Mouse (Mus musculus): ENCODE measurements around the gene Poc1b. TPM values are rescaled to one million over a fixed set of nuclear protein-coding genes. Genes with fewer than 3 reads are reported as not detected.

The Poc1b gene
- polyA plus RNA-seq, 1 experiment from 2014 or later, result 15.8 TPM

DNA sequence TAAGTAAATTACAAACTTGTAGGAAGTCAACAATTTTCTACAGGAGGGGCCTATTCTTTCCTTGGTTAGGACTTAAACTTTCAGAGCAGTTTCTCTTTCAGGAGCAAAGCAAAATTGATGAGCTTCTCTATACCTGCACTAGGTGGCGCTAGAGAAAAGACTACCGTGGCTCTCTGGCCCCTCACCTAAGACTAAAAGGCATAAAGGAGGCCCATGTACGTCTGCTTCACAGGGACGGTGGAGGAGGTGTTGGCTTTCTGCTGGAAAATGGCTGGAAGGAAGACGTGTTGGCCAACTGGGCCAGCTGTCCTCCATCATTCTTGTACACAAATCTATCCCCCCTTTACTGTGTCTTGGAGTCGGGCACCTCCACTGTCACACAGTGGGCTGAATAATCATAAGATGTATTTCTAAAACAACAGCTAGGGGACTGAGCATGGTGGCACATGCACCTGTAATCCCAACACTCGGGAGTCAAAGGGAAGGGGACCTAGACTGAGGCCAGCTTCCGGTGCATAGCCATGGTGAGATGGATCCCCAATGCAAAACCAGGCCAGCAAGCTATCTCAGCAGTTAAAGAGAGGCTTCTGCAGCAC lies 55.2 kb downstream of the Poc1b start:
- no peak overlapping the region for H3K4me2 ChIP-seq (ENCODE audit: low read length)
- ATAC-seq (replicated peaks; ENCODE audit: low FRiP score, low read depth) (no peak; the same call in 1 of the 2 replicates), DNase-seq (ENCODE audit: low spot score) (peak; percentile 82)
- TF ChIP-seq CTCF (IDR thresholded peaks at IDR 0.05; ENCODE audit: low read depth), result peak; percentile 80
- H3K36me3 ChIP-seq (ENCODE audit: insufficient read depth, low read length), result no peaks in the 10 kb centered on the region
- H3K4me3 ChIP-seq (replicated peaks; ENCODE audit: low read depth, low read length), result no peak overlapping the region
- H3K9ac ChIP-seq (ENCODE audit: low read depth, low read length), result no peak overlapping the region
- no peak overlapping the region for H3K27ac ChIP-seq
- 40% methylated on average over 8 of the region's 8 CpGs for WGBS
- no peaks in the 10 kb centered on the region for H3K27me3 ChIP-seq (ENCODE audit: insufficient read depth, low read length)
- H3K9me3 ChIP-seq (replicated peaks; ENCODE audit: low read length), result no peaks in the 10 kb centered on the region
- peaks cover 8% of the 10 kb centered on the region; the same call in 1 of the 2 replicates for H3K4me1 ChIP-seq (replicated peaks; ENCODE audit: insufficient read depth, low read length)

- no peaks in the 10 kb centered on the region for H3K36me3 ChIP-seq (ENCODE audit: insufficient read depth, low read length)
- no peak overlapping the region for H3K4me3 ChIP-seq (replicated peaks; ENCODE audit: low read depth, low read length)
- H3K4me2 ChIP-seq (ENCODE audit: low read length), result no peak overlapping the region
- H3K9ac ChIP-seq (ENCODE audit: low read depth, low read length), result no peak overlapping the region
- no peak overlapping the region for H3K27ac ChIP-seq
- DNase-seq (ENCODE audit: low spot score) (no peak), ATAC-seq (replicated peaks; ENCODE audit: low FRiP score, low read depth) (no peak)
- 79% methylated on average over 5 of the region's 5 CpGs for WGBS
- H3K9me3 ChIP-seq (replicated peaks; ENCODE audit: low read length), result no peaks in the 10 kb centered on the region
- H3K27me3 ChIP-seq (ENCODE audit: insufficient read depth, low read length), result no peaks in the 10 kb centered on the region
- TF ChIP-seq CTCF (IDR thresholded peaks at IDR 0.05; ENCODE audit: low read depth), result no peak
- H3K4me1 ChIP-seq (replicated peaks; ENCODE audit: insufficient read depth, low read length), result peaks cover 8% of the 10 kb centered on the region; the same call in 1 of the 2 replicates
Measured at GRCm38 (mm10) chr10:99163002-99163401, 56.2 kb downstream of the Poc1b start.

DNA sequence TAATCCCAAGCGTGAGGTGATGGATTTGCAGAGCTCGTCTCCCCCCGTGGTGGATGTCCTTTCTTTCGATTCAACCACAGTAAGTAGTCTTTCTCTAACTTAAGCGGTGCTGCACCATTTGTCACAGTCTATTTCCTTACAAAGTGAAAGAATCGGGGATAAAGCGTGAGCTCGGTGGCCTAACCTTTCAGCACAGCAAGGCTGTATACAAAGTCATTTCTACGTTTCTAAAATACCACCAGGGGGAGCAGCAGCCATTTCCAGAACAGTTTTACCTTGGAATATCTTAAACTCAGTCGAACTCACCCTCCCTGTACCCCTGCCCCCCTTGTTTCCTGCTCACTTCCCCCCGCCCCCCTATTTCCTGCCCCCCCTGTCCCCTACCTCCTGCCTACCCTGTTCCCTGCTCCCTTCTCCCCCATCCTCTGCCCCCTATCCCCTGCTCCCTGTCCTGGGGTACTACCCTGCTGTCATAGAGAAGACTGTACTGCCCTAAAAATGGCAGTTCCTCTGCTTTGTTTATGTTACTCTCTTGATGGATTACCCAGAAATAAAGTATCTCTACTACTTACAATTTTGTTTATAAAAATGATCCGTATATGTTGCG lies 58.1 kb downstream of the Poc1b start:
- no peaks in the 10 kb centered on the region for H3K9me3 ChIP-seq (replicated peaks; ENCODE audit: low read length)
- peaks cover 8% of the 10 kb centered on the region; the same call in 1 of the 2 replicates for H3K4me1 ChIP-seq (replicated peaks; ENCODE audit: insufficient read depth, low read length)
- H3K27ac ChIP-seq, result peak overlapping the region; percentile 78
- H3K9ac ChIP-seq (ENCODE audit: low read depth, low read length), result no peak overlapping the region
- DNase-seq (ENCODE audit: low spot score) (peak; percentile 92), ATAC-seq (replicated peaks; ENCODE audit: low FRiP score, low read depth) (peak; percentile 42; the same call in 1 of the 2 replicates)
- H3K4me2 ChIP-seq (ENCODE audit: low read length), result no peak overlapping the region
- 32% methylated on average over 13 of the region's 13 CpGs for WGBS
- H3K27me3 ChIP-seq (ENCODE audit: insufficient read depth, low read length), result no peaks in the 10 kb centered on the region
- H3K4me3 ChIP-seq (replicated peaks; ENCODE audit: low read depth, low read length), result no peak overlapping the region
- TF ChIP-seq CTCF (IDR thresholded peaks at IDR 0.05; ENCODE audit: low read depth), result peak; percentile 80
- H3K36me3 ChIP-seq (ENCODE audit: insufficient read depth, low read length), result no peaks in the 10 kb centered on the region

- TF ChIP-seq CTCF (IDR thresholded peaks at IDR 0.05; ENCODE audit: low read depth), result peak; percentile 43
Measured at GRCm38 (mm10) chr10:99165751-99166282, 59.0 kb downstream of the Poc1b start.

DNA sequence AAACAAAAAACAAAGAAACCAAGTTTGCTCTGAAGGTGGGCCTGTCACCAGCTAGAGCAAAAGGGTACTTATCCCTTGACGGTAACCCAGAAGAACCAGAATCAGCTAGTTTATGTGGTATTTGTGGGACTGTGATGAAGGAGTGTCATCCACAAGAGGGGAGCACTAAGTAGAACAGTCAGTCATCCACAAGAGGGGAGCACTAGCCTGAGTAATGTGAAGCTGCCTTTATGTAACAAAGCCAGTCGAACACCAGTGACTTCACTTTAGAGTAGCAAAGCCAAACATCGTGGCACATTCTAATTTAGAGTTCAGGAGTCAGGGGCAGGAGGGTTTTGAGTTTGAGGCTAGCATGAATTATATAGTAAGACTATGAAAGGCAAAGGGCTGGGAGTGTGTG lies 59.6 kb downstream of the Poc1b start:
- H3K4me3 ChIP-seq (replicated peaks; ENCODE audit: low read depth, low read length), result no peak overlapping the region
- DNase-seq (ENCODE audit: low spot score), result peak; percentile 65
- 38% methylated on average over 3 of the region's 3 CpGs for WGBS
- no peaks in the 10 kb centered on the region for H3K9me3 ChIP-seq (replicated peaks; ENCODE audit: low read length)
- 0 out of 2 replicates have a peak overlapping the region, but pooled peaks have one; percentile 78 for H3K27ac ChIP-seq
- peaks cover 14% of the 10 kb centered on the region for H3K4me1 ChIP-seq (replicated peaks; ENCODE audit: insufficient read depth, low read length)
- H3K36me3 ChIP-seq (ENCODE audit: insufficient read depth, low read length), result no peaks in the 10 kb centered on the region
- TF ChIP-seq CTCF (IDR thresholded peaks at IDR 0.05; ENCODE audit: low read depth), result peak; percentile 50
- no peak overlapping the region for H3K4me2 ChIP-seq (ENCODE audit: low read length)
- H3K9ac ChIP-seq (ENCODE audit: low read depth, low read length), result no peak overlapping the region
- no peak for ATAC-seq (replicated peaks; ENCODE audit: low FRiP score, low read depth)
- H3K27me3 ChIP-seq (ENCODE audit: insufficient read depth, low read length), result no peaks in the 10 kb centered on the region

More at GRCm38 (mm10) chr10:99165751-99166282, 59.0 kb downstream of the Poc1b start:
- DNase-seq (ENCODE audit: low spot score) (peak; percentile 64), ATAC-seq (replicated peaks; ENCODE audit: low FRiP score, low read depth) (peak; percentile 64)
- H3K4me2 ChIP-seq (ENCODE audit: low read length), result 0 out of 2 replicates have a peak overlapping the region, but pooled peaks have one; percentile 1
- H3K4me1 ChIP-seq (replicated peaks; ENCODE audit: insufficient read depth, low read length), result peaks cover 8% of the 10 kb centered on the region; the same call in 1 of the 2 replicates
- WGBS, result 34% methylated on average over 7 of the region's 7 CpGs
- no peaks in the 10 kb centered on the region for H3K27me3 ChIP-seq (ENCODE audit: insufficient read depth, low read length)
- H3K4me3 ChIP-seq (replicated peaks; ENCODE audit: low read depth, low read length), result no peak overlapping the region
- no peak overlapping the region for H3K9ac ChIP-seq (ENCODE audit: low read depth, low read length)
- H3K27ac ChIP-seq, result peak overlapping the region; percentile 78
- no peaks in the 10 kb centered on the region for H3K36me3 ChIP-seq (ENCODE audit: insufficient read depth, low read length)
- no peaks in the 10 kb centered on the region for H3K9me3 ChIP-seq (replicated peaks; ENCODE audit: low read length)

GRCm38 (mm10) chr10:99168404-99168803 lies 61.6 kb downstream of the Poc1b start:
- no peak overlapping the region for H3K4me2 ChIP-seq (ENCODE audit: low read length)
- ATAC-seq (replicated peaks; ENCODE audit: low FRiP score, low read depth) (no peak), DNase-seq (ENCODE audit: low spot score) (peak; percentile 63)
- no peaks in the 10 kb centered on the region for H3K27me3 ChIP-seq (ENCODE audit: insufficient read depth, low read length)
- WGBS, result 59% methylated on average over 6 of the region's 6 CpGs
- H3K36me3 ChIP-seq (ENCODE audit: insufficient read depth, low read length), result no peaks in the 10 kb centered on the region
- H3K9ac ChIP-seq (ENCODE audit: low read depth, low read length), result no peak overlapping the region
- TF ChIP-seq CTCF (IDR thresholded peaks at IDR 0.05; ENCODE audit: low read depth), result peak; percentile 41; the same call in 1 of the 2 replicates
- no peak overlapping the region for H3K4me3 ChIP-seq (replicated peaks; ENCODE audit: low read depth, low read length)
- no peak overlapping the region for H3K27ac ChIP-seq
- H3K4me1 ChIP-seq (replicated peaks; ENCODE audit: insufficient read depth, low read length), result peaks cover 20% of the 10 kb centered on the region
- no peaks in the 10 kb centered on the region for H3K9me3 ChIP-seq (replicated peaks; ENCODE audit: low read length)
